Mouse (Mus musculus) heart, postnatal 0 days (tissue): ENCODE measurements around the gene Rptor.

Experiments
- CTCF ChIP-seq: IDR thresholded peaks from 2 replicates; pipeline ENCODE4 v1.5.1; 2016; ENCODE audit warnings: antibody characterized with exemption, control low read depth, low read depth
- EP300 ChIP-seq: IDR thresholded peaks from 2 replicates; pipeline ENCODE4 v1.6.1; 2016; ENCODE audit warnings: antibody characterized with exemption, low read depth

DNA sequence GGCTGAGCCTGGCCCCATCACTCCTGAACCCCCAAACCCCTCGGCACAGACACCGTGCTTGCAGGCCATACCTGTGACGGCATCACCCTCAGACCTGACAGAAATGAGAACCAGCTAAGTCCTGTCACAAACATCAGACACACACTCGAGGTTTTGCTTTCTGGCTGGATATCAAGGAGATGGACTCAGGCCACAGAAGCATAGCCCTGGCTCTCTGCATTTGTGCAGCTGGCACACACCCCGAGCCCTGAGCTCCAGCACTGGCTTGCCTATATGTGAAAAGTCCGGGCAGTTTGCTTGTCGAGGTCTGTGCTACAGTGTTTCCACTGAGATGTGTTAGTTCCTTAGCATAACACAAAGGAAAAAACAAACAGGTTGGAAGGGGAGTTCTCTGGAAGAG, 305.0 kb downstream of the Rptor start:
- TF ChIP-seq CTCF, result no peak
- TF ChIP-seq EP300, result no peak
